Mouse (Mus musculus) heart, postnatal 0 days (tissue): ENCODE data around the gene Gm37419.

ENCODE experiments used
- CTCF ChIP-seq: IDR thresholded peaks from 2 replicates; pipeline ENCODE4 v1.5.1; 2016; ENCODE audit warnings: antibody characterized with exemption, control low read depth, low read depth
- EP300 ChIP-seq: IDR thresholded peaks from 2 replicates; pipeline ENCODE4 v1.6.1; 2016; ENCODE audit warnings: antibody characterized with exemption, low read depth

DNA sequence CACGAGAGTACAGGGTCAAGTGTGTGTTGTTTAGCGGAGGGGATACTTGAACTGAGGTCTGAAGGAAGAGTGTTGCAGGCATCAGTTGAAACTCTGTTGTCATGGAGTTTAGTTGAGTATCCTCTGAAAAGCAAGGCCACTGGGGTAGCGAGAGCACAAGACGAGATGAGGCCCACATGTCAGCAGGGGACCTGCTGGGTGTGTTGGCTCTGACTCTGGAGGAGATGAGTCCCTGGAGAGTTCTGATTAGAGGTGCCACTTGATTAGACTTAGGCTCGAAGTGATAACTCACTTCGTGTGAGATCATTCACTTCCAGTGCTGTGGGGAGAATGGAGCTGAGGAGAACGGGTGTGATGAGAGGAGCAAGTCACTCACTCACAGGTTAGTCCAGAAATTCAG is 37.2 kb downstream of the Gm37419 start:
- TF ChIP-seq CTCF, result no peak
- no peak for TF ChIP-seq EP300
